Mouse (Mus musculus): Measurements from ENCODE around the gene Gm12216. TPM values are rescaled to one million over a fixed set of nuclear protein-coding genes. Genes with fewer than 3 reads are reported as not detected.

Gm12216 gene
- polyA plus RNA-seq, 1 experiment from 2014 or later: 1.0 TPM

DNA sequence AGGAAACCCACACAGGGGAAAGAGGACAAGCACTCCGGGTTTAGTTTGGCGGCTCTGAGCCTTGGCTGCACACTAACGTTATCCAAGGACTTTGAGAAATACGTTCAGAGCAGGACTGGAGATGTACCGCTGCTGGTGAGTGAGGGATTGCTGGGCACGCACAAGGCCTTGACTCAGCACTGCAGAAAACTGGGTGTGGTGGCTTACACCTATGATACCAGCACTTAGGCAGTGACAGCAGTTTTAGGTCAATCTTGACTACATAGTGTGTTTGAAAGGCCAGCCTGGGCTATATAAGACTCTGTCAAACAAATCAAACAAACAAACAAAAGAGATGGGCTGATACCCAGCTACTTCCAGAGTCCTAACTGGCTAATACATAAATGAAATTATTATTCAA lies 55.6 kb downstream of the Gm12216 start:
- H3K9ac ChIP-seq: no peak overlapping the region
- no peaks in the 10 kb centered on the region for H3K4me1 ChIP-seq (ENCODE audit: insufficient read depth)
- no peak overlapping the region for H3K4me2 ChIP-seq
- no peak overlapping the region for H3K4me3 ChIP-seq (ENCODE audit: low read depth, low read length)
- no peak for DNase-seq
- no peaks in the 10 kb centered on the region for H3K9me3 ChIP-seq (ENCODE audit: low read depth, low read length)
- H3K27me3 ChIP-seq (ENCODE audit: insufficient read depth, low read length): no peaks in the 10 kb centered on the region
- WGBS: 68% methylated on average over 6 of the region's 6 CpGs
- ATAC-seq (ENCODE audit: insufficient read depth): no peak
- H3K36me3 ChIP-seq (ENCODE audit: insufficient read depth): no peaks in the 10 kb centered on the region
- TF ChIP-seq CTCF (IDR thresholded peaks at IDR 0.05; ENCODE audit: low read depth): no peak
- H3K27ac ChIP-seq (ENCODE audit: low read depth): no peak overlapping the region

DNA sequence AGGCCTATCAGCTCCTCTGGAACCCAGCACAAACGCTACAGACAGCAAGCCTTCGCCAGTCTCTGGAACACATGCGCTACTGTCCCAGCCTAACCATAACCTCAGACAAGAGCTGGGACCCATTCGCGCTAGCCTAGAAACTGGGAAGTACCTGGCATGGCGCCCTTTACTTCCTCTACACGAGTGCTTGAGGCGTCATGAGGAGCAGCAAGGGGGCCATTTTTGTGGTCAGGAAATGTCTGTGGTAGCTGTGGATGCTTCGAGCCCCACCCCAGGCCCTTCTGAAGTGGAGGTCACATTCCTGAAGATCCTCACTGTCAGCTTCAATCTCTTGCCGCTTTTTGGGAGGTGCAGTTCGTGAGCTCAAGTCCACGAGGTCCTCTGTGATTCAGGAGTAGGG lies 56.0 kb downstream of the Gm12216 start:
- peak; percentile 40 for DNase-seq
- Histone ChIP-seq H3K27ac (ENCODE audit: low read depth) (no peak overlapping the region), H3K9me3 (ENCODE audit: low read depth, low read length) (no peaks in the 10 kb centered on the region), H3K9ac (no peak overlapping the region), H3K27me3 (ENCODE audit: insufficient read depth, low read length) (no peaks in the 10 kb centered on the region), H3K4me2 (no peak overlapping the region), H3K4me1 (ENCODE audit: insufficient read depth) (no peaks in the 10 kb centered on the region), H3K36me3 (ENCODE audit: insufficient read depth) (no peaks in the 10 kb centered on the region), H3K4me3 (ENCODE audit: low read depth, low read length) (no peak overlapping the region)
- no peak for TF ChIP-seq CTCF (IDR thresholded peaks at IDR 0.05; ENCODE audit: low read depth)
- 64% methylated on average over 12 of the region's 12 CpGs for WGBS
- ATAC-seq (ENCODE audit: insufficient read depth): no peak

DNA sequence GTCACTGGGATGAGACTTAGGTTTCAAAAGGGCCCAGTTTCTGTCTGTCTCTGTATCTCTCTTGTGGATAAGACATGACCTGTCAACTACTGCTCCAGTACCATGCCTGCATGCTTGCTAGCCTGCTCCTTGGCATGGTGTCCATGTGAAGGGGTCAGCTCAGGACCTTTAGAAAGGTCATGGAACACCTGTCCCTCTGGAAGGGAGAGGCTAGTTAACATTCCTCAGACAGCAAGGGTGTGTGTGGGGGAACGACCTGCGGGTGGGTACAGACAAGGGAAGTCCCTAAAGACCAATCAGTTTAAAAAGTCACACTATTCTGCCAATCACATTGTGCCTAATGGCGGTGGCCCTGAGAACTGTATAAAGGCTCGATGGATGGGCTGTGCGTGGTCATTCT lies 58.1 kb downstream of the Gm12216 start:
- ATAC-seq (ENCODE audit: insufficient read depth) (no peak), DNase-seq (no peak)
- no peak for TF ChIP-seq CTCF (IDR thresholded peaks at IDR 0.05; ENCODE audit: low read depth)
- H3K27ac ChIP-seq (ENCODE audit: low read depth): no peak overlapping the region
- no peaks in the 10 kb centered on the region for H3K36me3 ChIP-seq (ENCODE audit: insufficient read depth)
- no peak overlapping the region for H3K9ac ChIP-seq
- H3K27me3 ChIP-seq (ENCODE audit: insufficient read depth, low read length): no peaks in the 10 kb centered on the region
- H3K4me1 ChIP-seq (ENCODE audit: insufficient read depth): peaks cover 12% of the 10 kb centered on the region
- no peak overlapping the region for H3K4me3 ChIP-seq (ENCODE audit: low read depth, low read length)
- H3K9me3 ChIP-seq (ENCODE audit: low read depth, low read length): no peaks in the 10 kb centered on the region
- H3K4me2 ChIP-seq: no peak overlapping the region
- WGBS: 82% methylated on average over 5 of the region's 5 CpGs

DNA sequence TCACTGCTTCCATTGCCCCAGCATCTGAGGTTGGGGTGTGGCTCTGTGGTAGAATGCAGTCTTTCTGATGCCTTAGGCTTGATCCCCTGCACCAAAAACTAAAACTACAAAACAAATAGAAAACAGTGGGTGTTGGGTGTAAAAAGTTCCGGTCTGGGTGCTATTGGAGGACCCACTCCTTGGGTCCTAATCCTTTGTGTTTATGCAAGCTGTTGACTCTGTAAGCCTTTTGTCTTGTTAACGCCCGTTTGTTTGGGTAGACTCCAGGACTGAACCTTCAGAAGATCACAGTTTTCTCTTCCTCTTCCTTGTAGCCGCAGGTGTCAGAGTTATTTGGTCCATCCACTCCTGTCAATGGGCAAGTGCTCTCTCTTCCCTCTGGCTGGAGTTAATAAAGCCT lies 59.0 kb downstream of the Gm12216 start:
- Histone ChIP-seq H3K4me1 (ENCODE audit: insufficient read depth) (peaks cover 20% of the 10 kb centered on the region), H3K4me2 (no peak overlapping the region), H3K9ac (no peak overlapping the region), H3K27ac (ENCODE audit: low read depth) (no peak overlapping the region), H3K9me3 (ENCODE audit: low read depth, low read length) (no peaks in the 10 kb centered on the region), H3K36me3 (ENCODE audit: insufficient read depth) (no peaks in the 10 kb centered on the region), H3K4me3 (ENCODE audit: low read depth, low read length) (no peak overlapping the region), H3K27me3 (ENCODE audit: insufficient read depth, low read length) (no peaks in the 10 kb centered on the region)
- WGBS: 53% methylated on average over 4 of the region's 4 CpGs
- no peak for ATAC-seq (ENCODE audit: insufficient read depth)
- no peak for TF ChIP-seq CTCF (IDR thresholded peaks at IDR 0.05; ENCODE audit: low read depth)
- DNase-seq: no peak

DNA sequence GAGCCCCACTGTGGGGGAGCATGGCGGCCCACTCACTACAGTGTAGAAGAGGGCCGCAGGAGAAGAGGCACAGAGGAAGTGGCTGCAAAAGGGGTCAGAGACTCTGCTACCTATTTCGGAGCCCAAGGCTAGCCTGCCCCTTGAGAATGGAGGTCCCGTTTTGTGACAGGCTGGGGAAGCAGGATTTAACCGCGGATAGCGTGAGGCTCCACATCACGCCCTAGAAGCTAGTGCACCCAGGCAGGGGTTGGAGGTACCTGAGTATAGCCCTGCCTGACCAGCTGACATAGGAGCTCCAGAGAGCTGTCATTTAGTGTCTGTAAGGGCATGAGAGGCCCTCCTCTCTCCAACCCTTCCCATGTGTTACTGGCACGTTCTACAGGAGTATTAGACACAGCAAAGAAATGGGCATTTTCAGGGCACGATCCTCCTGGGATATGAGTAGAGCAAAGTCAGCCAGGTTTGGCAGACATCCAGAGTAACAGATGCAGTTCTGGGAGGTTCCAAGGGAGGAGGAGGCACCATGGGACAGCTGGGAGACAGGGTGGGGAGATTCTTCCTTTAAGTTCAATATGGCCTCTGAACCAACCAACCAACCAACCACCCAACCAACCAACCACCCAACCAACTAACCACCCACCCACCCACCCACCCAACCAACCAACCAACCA lies 60.9 kb downstream of the Gm12216 start:
- Histone ChIP-seq H3K4me1 (ENCODE audit: insufficient read depth) (peaks cover 30% of the 10 kb centered on the region), H3K9me3 (ENCODE audit: low read depth, low read length) (no peaks in the 10 kb centered on the region), H3K4me3 (ENCODE audit: low read depth, low read length) (no peak overlapping the region), H3K36me3 (ENCODE audit: insufficient read depth) (no peaks in the 10 kb centered on the region), H3K27ac (ENCODE audit: low read depth) (no peak overlapping the region), H3K4me2 (no peak overlapping the region), H3K27me3 (ENCODE audit: insufficient read depth, low read length) (no peaks in the 10 kb centered on the region), H3K9ac (no peak overlapping the region)
- ATAC-seq (ENCODE audit: insufficient read depth): no peak
- TF ChIP-seq CTCF (IDR thresholded peaks at IDR 0.05; ENCODE audit: low read depth): no peak
- WGBS: 81% methylated on average over 10 of the region's 10 CpGs
- DNase-seq: no peak

DNA sequence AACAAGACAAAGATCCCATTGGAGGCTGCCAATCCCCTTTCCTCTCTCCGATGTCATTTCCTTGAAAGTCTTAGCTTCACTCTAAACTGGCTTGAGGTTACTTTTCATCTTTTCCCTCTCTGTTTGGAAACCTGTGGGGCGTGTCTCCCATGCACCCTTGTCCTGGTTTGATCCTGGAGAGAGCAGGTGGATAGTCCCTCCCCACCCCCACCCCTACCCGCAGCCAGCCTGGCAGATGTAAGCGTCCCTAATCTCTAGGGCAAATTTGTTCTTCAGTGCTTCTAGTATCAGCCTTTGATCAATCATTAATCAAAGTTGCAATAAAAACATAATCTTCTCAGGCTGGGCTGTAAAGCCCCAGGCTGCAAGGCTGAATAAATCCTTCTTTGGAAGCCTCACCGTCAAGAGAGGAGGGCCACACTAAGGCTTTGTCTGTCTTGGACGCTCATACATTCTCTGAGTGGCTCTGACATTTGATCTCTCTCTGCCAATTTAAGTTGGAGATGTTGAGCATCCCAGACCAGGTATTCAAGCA lies 61.6 kb downstream of the Gm12216 start:
- no peak overlapping the region for H3K27ac ChIP-seq (ENCODE audit: low read depth)
- H3K36me3 ChIP-seq (ENCODE audit: insufficient read depth): no peaks in the 10 kb centered on the region
- H3K9ac ChIP-seq: no peak overlapping the region
- no peak overlapping the region for H3K4me3 ChIP-seq (ENCODE audit: low read depth, low read length)
- no peaks in the 10 kb centered on the region for H3K27me3 ChIP-seq (ENCODE audit: insufficient read depth, low read length)
- H3K9me3 ChIP-seq (ENCODE audit: low read depth, low read length): no peaks in the 10 kb centered on the region
- WGBS: 48% methylated on average over 6 of the region's 6 CpGs
- DNase-seq (no peak), ATAC-seq (ENCODE audit: insufficient read depth) (no peak)
- H3K4me1 ChIP-seq (ENCODE audit: insufficient read depth): peaks cover 30% of the 10 kb centered on the region
- H3K4me2 ChIP-seq: no peak overlapping the region
- no peak for TF ChIP-seq CTCF (IDR thresholded peaks at IDR 0.05; ENCODE audit: low read depth)

DNA sequence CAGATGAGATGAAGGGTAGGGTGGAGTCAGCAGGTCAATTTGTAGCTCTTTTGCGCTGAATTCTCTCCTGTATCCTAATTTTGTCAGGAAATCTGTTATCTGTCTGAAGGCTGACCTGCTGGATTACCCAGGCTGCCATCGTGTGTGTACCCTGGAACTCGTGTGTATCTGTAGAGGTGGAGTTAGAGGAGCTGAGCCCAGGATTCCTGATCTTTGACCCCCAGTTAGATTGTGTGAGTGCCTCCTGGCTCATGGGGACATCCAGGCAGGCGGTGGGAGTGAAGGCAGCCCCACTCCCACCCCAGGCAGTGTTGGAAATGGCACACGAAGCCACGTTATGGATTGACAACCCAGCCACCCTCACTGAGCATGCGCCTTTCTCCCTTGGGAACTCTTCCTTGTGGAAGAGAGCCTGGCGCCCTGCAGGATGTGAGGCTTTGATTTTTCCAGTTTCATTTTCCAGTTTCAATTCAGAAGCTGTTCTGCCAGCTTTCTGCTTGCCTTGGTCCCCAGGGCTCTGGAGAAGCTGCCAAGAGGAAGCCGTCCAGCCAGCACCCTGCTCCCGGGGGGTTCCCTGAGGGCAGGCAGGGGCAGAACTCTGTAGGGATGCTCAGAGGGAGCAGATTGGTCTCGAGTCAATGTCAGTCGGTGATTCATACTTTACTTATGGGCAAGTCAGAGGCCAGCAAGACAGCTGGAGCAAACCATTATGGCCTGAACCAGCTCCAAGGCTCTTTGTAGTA lies 62.5 kb downstream of the Gm12216 start:
- Histone ChIP-seq H3K9ac (0 out of 2 replicates have a peak overlapping the region, but pooled peaks have one; percentile 4), H3K9me3 (ENCODE audit: low read depth, low read length) (no peaks in the 10 kb centered on the region), H3K36me3 (ENCODE audit: insufficient read depth) (no peaks in the 10 kb centered on the region), H3K27me3 (ENCODE audit: insufficient read depth, low read length) (no peaks in the 10 kb centered on the region), H3K4me2 (peak overlapping the region; percentile 35), H3K4me1 (ENCODE audit: insufficient read depth) (peaks cover 30% of the 10 kb centered on the region), H3K27ac (ENCODE audit: low read depth) (peak overlapping the region; percentile 85), H3K4me3 (ENCODE audit: low read depth, low read length) (no peak overlapping the region)
- DNase-seq: peak; percentile 50
- 36% methylated on average over 12 of the region's 12 CpGs for WGBS
- no peak for ATAC-seq (ENCODE audit: insufficient read depth)
- TF ChIP-seq CTCF (IDR thresholded peaks at IDR 0.05; ENCODE audit: low read depth): no peak

Data from lung, embryonic 14.5 days (tissue).